Mouse (Mus musculus) CH12.LX (cell line): ENCODE results near the gene Map4k4. TPM values are rescaled to one million over a fixed set of nuclear protein-coding genes. Genes with fewer than 3 reads are reported as not detected.
A peak's percentile ranks its signal among the peaks of the same experiment; 100 is the strongest.

Experiments
- DNase-seq: peaks from one replicate; pipeline ENCODE4 v3.0.0-alpha.2; 2013; ENCODE audit errors: extremely low read depth
- H3K27ac ChIP-seq: 2 replicates; pipeline ENCODE4 v1.5.1; 2012; ENCODE audit warnings: low read depth, mild to moderate bottlenecking, control low read depth, moderate library complexity; ENCODE audit not compliant: insufficient read depth
- H3K27me3 ChIP-seq: replicated peaks from 2 replicates; pipeline ENCODE3; 2012; ENCODE audit warnings: inconsistent platforms
- H3K36me3 ChIP-seq, 2 experiments: replicated peaks in 1 of 2; 2 replicates each; pipeline versions ENCODE3 to v1.6.1; 2012; ENCODE audit warnings: inconsistent platforms in 1 of 2, low read length in 1 of 2, mild to moderate bottlenecking in 1 of 2, mixed read lengths in 1 of 2, moderate library complexity in 1 of 2; ENCODE audit not compliant: control insufficient read depth in 1 of 2, insufficient read depth in 1 of 2
- H3K4me1 ChIP-seq, 2 experiments: 2 replicates each; pipeline ENCODE4 v1.6.1; 2012; ENCODE audit warnings: inconsistent platforms in 1 of 2, moderate library complexity in 1 of 2; ENCODE audit not compliant: insufficient read depth in 2 of 2, control insufficient read depth in 1 of 2
- H3K4me2 ChIP-seq: 2 replicates; pipeline ENCODE4 v1.6.1; 2012; ENCODE audit warnings: low read depth, mild to moderate bottlenecking, control low read depth; ENCODE audit not compliant: poor library complexity, insufficient read depth, severe bottlenecking
- H3K4me3 ChIP-seq, 3 experiments: fragments of 150-350 bp in 1 of 3; sonication (generic) in 1 of 3; replicated peaks in 1 of 3; 2 replicates each; pipeline versions ENCODE3 to v1.5.1; 2011 to 2012; ENCODE audit warnings: low read depth in 2 of 3, low read length in 2 of 3, mild to moderate bottlenecking in 2 of 3, moderate library complexity in 2 of 3, control low read depth in 1 of 3, improper control_type of control experiment in 1 of 3, inconsistent platforms in 1 of 3, mixed read lengths in 1 of 3; ENCODE audit not compliant: poor library complexity in 1 of 3
- H3K79me2 ChIP-seq: replicated peaks from 2 replicates; pipeline ENCODE4 v1.6.1; 2012; ENCODE audit warnings: mild to moderate bottlenecking, moderate library complexity; ENCODE audit not compliant: control insufficient read depth, poor library complexity, insufficient read depth, severe bottlenecking; ENCODE audit errors: extremely low read depth
- H3K9ac ChIP-seq: 2 replicates; pipeline ENCODE4 v1.6.1; 2012; ENCODE audit warnings: low read depth, mild to moderate bottlenecking, control low read depth, moderate library complexity; ENCODE audit not compliant: insufficient read depth
- H3K9me3 ChIP-seq: replicated peaks from 2 replicates; pipeline ENCODE3; 2012; ENCODE audit warnings: low read length, inconsistent platforms, mixed read lengths
- BHLHE40 ChIP-seq: IDR thresholded peaks from 2 replicates; pipeline ENCODE4 v1.6.1; 2011; ENCODE audit warnings: mild to moderate bottlenecking, low read depth, low read length, improper control_type of control experiment
- CTCF ChIP-seq, 2 experiments: IDR thresholded peaks in 1 of 2; conservative IDR thresholded peaks in 1 of 2; 2 replicates each; pipeline ENCODE4 v1.5.1; 2011 to 2012; ENCODE audit warnings: low read depth in 2 of 2, low read length in 2 of 2, improper control_type of control experiment in 1 of 2, inconsistent platforms in 1 of 2, mild to moderate bottlenecking in 1 of 2, moderate library complexity in 1 of 2
- ELF1 ChIP-seq: IDR thresholded peaks from 2 replicates; pipeline ENCODE4 v1.6.1; 2014; ENCODE audit warnings: low read depth, mild to moderate bottlenecking, inconsistent platforms, low read length, improper control_type of control experiment
- EP300 ChIP-seq: IDR thresholded peaks from 2 replicates; pipeline ENCODE4 v1.6.1; 2011; ENCODE audit warnings: low read length, improper control_type of control experiment
- ETS1 ChIP-seq: conservative IDR thresholded peaks from 2 replicates; pipeline ENCODE4 v1.6.1; 2012; ENCODE audit warnings: low read depth, mild to moderate bottlenecking, inconsistent platforms, low read length, improper control_type of control experiment, moderate library complexity
- GABPA ChIP-seq: IDR thresholded peaks from 2 replicates; pipeline ENCODE4 v1.6.1; 2012; ENCODE audit warnings: low read depth, low read length, improper control_type of control experiment, inconsistent platforms; ENCODE audit not compliant: insufficient replicate concordance
- HCFC1 ChIP-seq: IDR thresholded peaks from 2 replicates; pipeline ENCODE4 v1.6.1; 2012; ENCODE audit warnings: low read depth, mild to moderate bottlenecking, inconsistent platforms, low read length, improper control_type of control experiment
- JUND ChIP-seq: conservative IDR thresholded peaks from 2 replicates; pipeline ENCODE4 v1.6.1; 2011; ENCODE audit warnings: low read depth, low read length, improper control_type of control experiment
- MAX ChIP-seq: IDR thresholded peaks from 2 replicates; pipeline ENCODE4 v1.6.1; 2011; ENCODE audit warnings: low read length, improper control_type of control experiment
- MAZ ChIP-seq: IDR thresholded peaks from 2 replicates; pipeline ENCODE4 v1.6.1; 2012; ENCODE audit warnings: low read depth, mild to moderate bottlenecking, inconsistent platforms, low read length, improper control_type of control experiment, moderate library complexity
- MYC ChIP-seq: IDR thresholded peaks from 2 replicates; pipeline ENCODE4 v1.6.1; 2011; ENCODE audit warnings: low read depth, mild to moderate bottlenecking, improper control_type of control experiment, low read length
- NRF1 ChIP-seq: IDR thresholded peaks from 2 replicates; pipeline ENCODE4 v1.6.1; 2014; ENCODE audit warnings: low read depth, mild to moderate bottlenecking, inconsistent platforms, low read length, improper control_type of control experiment, moderate library complexity
- POLR2AphosphoS2 ChIP-seq: IDR thresholded peaks from 2 replicates; pipeline ENCODE4 v1.6.1; 2011; ENCODE audit warnings: low read depth, low read length, improper control_type of control experiment
- RAD21 ChIP-seq: IDR thresholded peaks from 2 replicates; pipeline ENCODE4 v1.6.1; 2011; ENCODE audit warnings: low read depth, mild to moderate bottlenecking, low read length, improper control_type of control experiment, moderate library complexity
- SMC3 ChIP-seq: IDR thresholded peaks from 2 replicates; pipeline ENCODE4 v1.6.1; 2011; ENCODE audit warnings: low read depth, low read length, improper control_type of control experiment
- TBP ChIP-seq: conservative IDR thresholded peaks from 2 replicates; pipeline ENCODE4 v1.6.1; 2011; ENCODE audit warnings: low read depth, low read length, improper control_type of control experiment
- UBTF ChIP-seq: IDR thresholded peaks from 2 replicates; pipeline ENCODE4 v1.6.1; 2012; ENCODE audit warnings: low read depth, mild to moderate bottlenecking, inconsistent platforms, low read length, improper control_type of control experiment, moderate library complexity
- ZC3H11A ChIP-seq: IDR thresholded peaks from 2 replicates; pipeline ENCODE4 v1.6.1; 2012; ENCODE audit warnings: low read depth, mild to moderate bottlenecking, inconsistent platforms, low read length, improper control_type of control experiment
- dilution Hi-C: fragments of 300-500 bp; cut with MboI; formaldehyde crosslinking; loops from 2 replicates; pipeline ENCODE4 v1.14.3; 2020; ENCODE audit warnings: low sequenced_read_pairs; ENCODE audit not compliant: extremely low pct_unique_long_range_greater_than_20kb, extremely low pct_ligation_motif_present
- in situ Hi-C: fragments of 300-500 bp; cut with MboI; formaldehyde crosslinking; loops from 3 replicates; pipeline ENCODE4 v1.14.3; 2019; ENCODE audit warnings: low sequenced_read_pairs, low pct_ligation_motif_present, low pct_unique_long_range_greater_than_20kb, mixed read lengths
- polyA plus RNA-seq: library from polyadenylated mRNA; unstranded; fragments of >175 nt; gene quantifications from 2 replicates; pipeline ENCODE4 v1.2.1, GENCODE M21; 2012; ENCODE audit warnings: low read depth; ENCODE audit not compliant: insufficient read length
- total RNA-seq, 2 experiments: library from RNA; depleted of rRNA; stranded (reverse); fragments of 300-350 nt in 1 of 2; fragments of >200 nt in 1 of 2; gene quantifications; 2 replicates each; pipeline ENCODE4 v1.2.3; 2012 to 2014

The Map4k4 gene
- total and polyA plus RNA-seq, 3 experiments: 21.8 to 46.3 (median 41.0) TPM

DNA sequence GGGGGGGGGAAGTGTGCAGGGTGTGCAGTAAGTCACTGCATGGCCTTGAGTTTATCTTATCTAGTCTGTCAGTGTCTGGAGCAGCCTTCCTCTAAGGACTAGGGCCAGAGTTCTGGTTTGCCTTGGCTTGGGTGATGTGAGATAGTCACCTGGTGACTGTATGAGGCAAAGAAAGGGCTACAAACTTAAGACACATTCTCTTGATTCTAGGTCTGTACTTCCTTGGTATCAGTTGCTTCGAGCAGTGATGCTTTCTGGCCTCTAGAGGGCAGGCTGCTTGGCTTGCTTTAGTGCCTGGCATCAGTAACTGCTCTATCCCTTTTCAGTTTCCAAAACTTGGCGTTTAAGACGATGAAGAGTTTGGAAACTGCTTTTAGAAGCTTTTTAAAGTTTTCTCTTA, 10.7 kb downstream of the Map4k4 start:
- in situ Hi-C loops: no loop called here
- H3K27ac ChIP-seq: no peak overlapping the region
- peak; percentile 69 for TF ChIP-seq RAD21
- TF ChIP-seq SMC3: peak; percentile 77
- peak; percentile 84 to 89 for TF ChIP-seq CTCF (conservative IDR thresholded peaks at IDR 0.05 in 1 of 2, IDR thresholded peaks at IDR 0.05 in 1 of 2; ENCODE audit: low read depth in 2 of 2, low read length in 2 of 2)
- TF ChIP-seq ETS1: no peak
- no peak for TF ChIP-seq TBP
- TF ChIP-seq, all 38 proteins: peak for 3
- no peak overlapping the region for H3K9ac ChIP-seq
- H3K36me3 ChIP-seq: peaks cover 5 to 65% of the 10 kb centered on the region in 2 experiments
- no peak overlapping the region for H3K4me3 ChIP-seq
- peaks cover 10% of the 10 kb centered on the region for H3K9me3 ChIP-seq
- H3K79me2 ChIP-seq: no peaks in the 10 kb centered on the region
- H3K27me3 ChIP-seq: no peaks in the 10 kb centered on the region
- peaks cover 0 to 23% of the 10 kb centered on the region in 2 experiments; a peak in 2 of 4 replicates for H3K4me1 ChIP-seq
- peak; percentile 65 for DNase-seq
- no peak overlapping the region for H3K4me2 ChIP-seq
- dilution Hi-C loops: no loop called here

DNA sequence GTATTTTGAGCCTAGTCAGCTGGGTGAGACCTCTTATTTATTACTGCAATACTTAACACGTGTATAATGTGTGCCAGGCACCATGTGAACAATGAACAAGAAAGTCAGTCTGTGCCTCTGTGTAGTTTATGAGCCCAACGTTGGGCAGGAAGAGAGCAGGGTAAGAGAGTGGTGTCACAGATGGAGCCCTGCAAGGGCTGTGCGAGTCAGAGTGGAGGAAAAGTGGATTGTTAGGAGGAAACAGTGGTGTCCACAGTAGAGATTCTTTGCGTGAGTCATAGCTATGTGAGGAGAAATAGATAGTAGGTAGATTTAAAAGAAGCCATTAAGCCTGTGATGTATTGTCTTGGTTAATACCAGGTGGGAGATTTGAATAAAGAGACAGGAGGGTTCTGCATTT, 12.5 kb downstream of the Map4k4 start:
- Histone ChIP-seq H3K4me1 (peaks cover 2 to 26% of the 10 kb centered on the region in 2 experiments; a peak in 3 of 4 replicates), H3K4me3 (no peak overlapping the region), H3K79me2 (no peaks in the 10 kb centered on the region), H3K9ac (no peak overlapping the region), H3K4me2 (no peak overlapping the region), H3K9me3 (peaks cover 10% of the 10 kb centered on the region), H3K36me3 (peaks cover 5 to 51% of the 10 kb centered on the region in 2 experiments), H3K27me3 (no peaks in the 10 kb centered on the region), H3K27ac (no peak overlapping the region)
- DNase-seq: no peak
- in situ Hi-C loops (no loop called here), dilution Hi-C loops (no loop called here)
- no peak for TF ChIP-seq UBTF
- no peak for TF ChIP-seq HCFC1
- no peak for TF ChIP-seq POLR2AphosphoS2
- no peak for TF ChIP-seq MYC
- TF ChIP-seq NRF1: no peak
- no peak for TF ChIP-seq CTCF (conservative IDR thresholded peaks at IDR 0.05 in 1 of 2, IDR thresholded peaks at IDR 0.05 in 1 of 2; ENCODE audit: low read depth in 2 of 2, low read length in 2 of 2)
- no peak for TF ChIP-seq GABPA
- no peak for TF ChIP-seq MAZ
- TF ChIP-seq ZC3H11A: no peak
- no peak for TF ChIP-seq ELF1
- no peak for TF ChIP-seq MAX
- no peak for TF ChIP-seq EP300
- no peak for TF ChIP-seq JUND
- TF ChIP-seq BHLHE40: no peak
